Mouse (Mus musculus) CD4-positive, CD25-positive, alpha-beta regulatory T cell, adult 9 weeks (primary cell): ENCODE measurements around the gene Cars2. TPM values are rescaled to one million over a fixed set of nuclear protein-coding genes. Genes with fewer than 3 reads are reported as not detected.

Source experiments
- polyA plus RNA-seq: library from polyadenylated mRNA; unstranded; fragments of 100-300 nt; shearing (Covaris generic); gene quantifications from one replicate; pipeline ENCODE4 v1.2.1, GENCODE M21; 2017

Cars2 gene
- 14.8 TPM for polyA plus RNA-seq

GRCm38 (mm10) chr8:11550281-11550948 is at the start of gene Cars2:
Gene Cars2, minus strand, starts transcription at chr8:11550783.

DNA sequence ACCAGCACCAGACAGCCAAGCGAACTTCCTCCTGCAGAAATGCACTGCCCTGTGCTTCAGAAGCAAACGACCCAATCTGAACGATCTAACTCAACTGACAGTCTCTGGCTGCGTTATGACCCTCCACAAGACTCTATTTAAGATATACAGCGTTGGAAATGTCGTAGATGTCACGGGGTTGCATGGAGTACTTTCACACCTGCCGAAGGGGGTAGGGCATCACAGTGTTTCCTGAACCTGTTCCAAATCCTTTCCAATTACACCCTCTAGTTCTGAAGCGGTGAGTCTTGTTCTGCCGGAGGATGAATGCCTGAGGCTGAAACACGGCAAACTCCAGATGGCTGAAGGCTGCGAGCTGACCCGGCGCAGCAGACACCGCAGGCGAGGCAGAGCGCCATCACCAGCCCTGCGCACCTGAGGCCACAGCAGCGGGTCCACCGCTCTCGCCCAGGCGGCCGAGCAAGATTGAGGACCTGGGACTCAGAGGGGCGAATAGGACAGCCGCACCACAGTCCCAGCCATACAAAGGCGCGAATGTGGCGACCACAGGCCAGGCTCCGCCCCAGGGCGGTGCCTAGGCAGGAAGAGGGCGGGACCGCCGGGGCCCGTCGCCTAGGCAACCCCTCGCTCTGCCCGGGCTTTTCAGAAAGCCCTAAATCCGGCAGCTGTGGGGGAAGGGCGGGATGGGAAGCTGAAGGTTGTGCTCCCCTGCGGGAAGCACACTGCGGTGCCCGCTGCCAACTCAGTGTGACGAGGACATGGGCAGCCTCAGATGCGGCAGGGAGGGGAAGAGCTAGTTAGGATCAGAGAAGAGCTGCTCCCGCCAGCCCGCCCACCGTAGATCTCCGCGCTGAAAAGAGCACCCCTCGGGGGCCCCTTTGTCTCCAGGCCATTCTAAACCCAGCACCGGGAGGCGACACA is 4.5 kb upstream of the Cars2 start, which contains the start of gene Ing1:
Gene Ing1, plus strand, starts transcription at position 773 of the 921 bp plus-strand sequence.

DNA sequence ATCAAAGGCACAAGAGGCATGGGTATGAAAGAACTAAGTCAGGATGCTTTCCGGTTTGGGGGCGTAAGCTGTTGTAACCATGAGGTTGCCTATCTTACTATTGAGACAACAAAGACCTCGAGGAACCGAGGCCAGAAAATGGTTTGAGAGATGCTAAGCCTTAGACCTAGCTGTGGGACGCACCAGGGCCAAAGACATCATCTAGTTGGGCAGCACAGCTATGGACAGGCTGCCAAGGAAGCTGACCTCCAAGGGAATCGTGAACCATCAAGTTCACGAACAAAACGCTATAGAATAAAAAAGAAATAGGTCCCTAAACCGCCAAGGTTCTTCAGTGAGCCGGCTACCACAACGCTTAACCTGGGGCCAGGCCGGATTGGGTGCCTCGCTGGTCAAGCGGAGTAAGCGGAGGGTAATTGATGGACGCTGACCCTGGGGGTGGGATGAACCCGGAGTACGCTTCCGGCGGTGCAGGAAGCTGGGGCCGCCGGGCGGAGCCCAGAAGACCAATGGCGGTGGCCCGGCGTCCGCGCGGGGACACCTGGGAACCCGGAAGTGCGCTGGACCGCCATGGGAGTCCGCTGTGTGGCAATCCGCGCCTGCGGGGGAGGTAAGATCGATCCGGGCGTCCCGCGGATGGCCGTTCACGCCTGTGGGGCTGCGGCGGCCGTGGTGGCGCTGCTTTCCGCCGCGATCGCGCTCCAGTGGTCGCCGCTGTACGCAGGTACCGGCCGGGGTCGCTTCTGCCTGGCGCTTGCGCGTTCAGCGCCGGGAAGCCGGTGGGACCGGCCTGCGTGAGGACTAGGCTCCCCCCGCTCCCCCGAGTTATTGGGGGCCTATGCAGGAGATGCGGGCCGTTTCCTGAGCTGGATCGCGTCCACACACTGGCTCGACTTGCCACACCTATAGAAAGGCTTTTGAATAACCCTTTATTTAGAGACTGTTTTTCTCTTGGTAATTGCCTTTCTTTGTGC is 53.3 kb downstream of the Cars2 start, which contains the start of gene Naxd:
Gene Naxd, plus strand, starts transcription at position 490 of the 974 bp plus-strand sequence.

GRCm38 (mm10) chr8:11477811-11478761 is 72.5 kb downstream of the Cars2 start, which contains the start of gene Rab20:
Gene Rab20, minus strand, starts transcription at chr8:11478710.

Other genes starting within 250 kb of the Cars2 start
- gene Col4a2, start 238.0 kb downstream of the Cars2 start, polyA plus RNA-seq: not detected
- gene Col4a1, start 238.0 kb downstream of the Cars2 start, polyA plus RNA-seq: not detected
- gene Rab20, start 72.1 kb downstream of the Cars2 start, polyA plus RNA-seq: 13.4 TPM
- gene Naxd, start 53.3 kb downstream of the Cars2 start, polyA plus RNA-seq: 74.7 TPM
- gene Ing1, start 4.8 kb upstream of the Cars2 start, polyA plus RNA-seq: 66.0 TPM
- gene Ankrd10, start 85.0 kb upstream of the Cars2 start, polyA plus RNA-seq: 53.8 TPM
- gene 1700016D06Rik, start 150.3 kb upstream of the Cars2 start, polyA plus RNA-seq: not detected
- 17.7 TPM for gene Arhgef7, start 176.9 kb upstream of the Cars2 start, polyA plus RNA-seq